Mouse (Mus musculus): ENCODE results near the gene Gm20481. TPM values are rescaled to one million over a fixed set of nuclear protein-coding genes. Genes with fewer than 3 reads are reported as not detected.

Gm20481 gene
- polyA plus RNA-seq, 1 experiment from 2014 or later, result not detected

- no peak overlapping the region for H3K9ac ChIP-seq (ENCODE audit: low read depth, low read length)
- peaks cover 3% of the 10 kb centered on the region for H3K4me1 ChIP-seq (replicated peaks; ENCODE audit: insufficient read depth, low read length)
- no peak overlapping the region for H3K4me2 ChIP-seq (ENCODE audit: low read length)
- TF ChIP-seq CTCF (IDR thresholded peaks at IDR 0.05; ENCODE audit: low read depth), result peak; percentile 48
- H3K27ac ChIP-seq, result no peak overlapping the region
- H3K9me3 ChIP-seq (replicated peaks; ENCODE audit: low read length), result no peaks in the 10 kb centered on the region
- no peak for ATAC-seq (replicated peaks; ENCODE audit: low FRiP score, low read depth)
- H3K27me3 ChIP-seq (ENCODE audit: insufficient read depth, low read length), result no peaks in the 10 kb centered on the region
- H3K4me3 ChIP-seq (replicated peaks; ENCODE audit: low read depth, low read length), result no peak overlapping the region
- peaks cover 57% of the 10 kb centered on the region for H3K36me3 ChIP-seq (ENCODE audit: insufficient read depth, low read length)
- WGBS, result 94% methylated on average over 7 of the region's 7 CpGs
- DNase-seq (ENCODE audit: low spot score), result no peak
These were observed 37.8 kb downstream of the Gm20481 start for GRCm38 (mm10) chr17:35007387-35007991.

GRCm38 (mm10) chr17:35009586-35009985 lies 39.9 kb downstream of the Gm20481 start:
- 71% methylated on average over 7 of the region's 7 CpGs for WGBS

DNA sequence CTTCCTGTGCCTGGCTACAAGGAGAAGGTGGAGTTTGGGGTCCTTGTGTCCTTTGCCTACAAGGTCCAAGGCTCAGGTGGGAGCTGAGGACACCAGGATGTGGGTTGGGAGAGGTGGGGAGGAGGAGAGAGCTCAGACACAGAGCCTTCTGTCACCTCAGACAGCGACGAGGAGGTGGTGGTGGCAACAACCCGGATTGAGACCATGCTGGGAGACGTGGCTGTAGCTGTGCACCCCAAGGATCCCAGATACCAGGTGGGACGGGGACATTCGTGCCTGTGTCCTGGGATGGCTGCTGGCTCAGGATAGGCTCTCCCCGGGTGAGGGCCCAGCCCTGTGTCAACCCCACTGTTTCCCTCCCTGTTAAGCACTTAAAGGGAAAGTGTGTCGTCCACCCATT lies 41.7 kb downstream of the Gm20481 start:
- DNase-seq (ENCODE audit: low spot score), result no peak
- Histone ChIP-seq H3K4me1 (replicated peaks; ENCODE audit: insufficient read depth, low read length) (no peaks in the 10 kb centered on the region), H3K9me3 (replicated peaks; ENCODE audit: low read length) (no peaks in the 10 kb centered on the region), H3K9ac (ENCODE audit: low read depth, low read length) (no peak overlapping the region), H3K4me2 (ENCODE audit: low read length) (no peak overlapping the region), H3K4me3 (replicated peaks; ENCODE audit: low read depth, low read length) (no peak overlapping the region), H3K27me3 (ENCODE audit: insufficient read depth, low read length) (no peaks in the 10 kb centered on the region), H3K27ac (no peak overlapping the region), H3K36me3 (ENCODE audit: insufficient read depth, low read length) (peaks cover 77% of the 10 kb centered on the region)
- no peak for TF ChIP-seq CTCF (IDR thresholded peaks at IDR 0.05; ENCODE audit: low read depth)
- 95% methylated on average over 8 of the region's 8 CpGs for WGBS
- ATAC-seq (replicated peaks; ENCODE audit: low FRiP score, low read depth), result no peak

More at GRCm38 (mm10) chr17:35009586-35009985, 39.9 kb downstream of the Gm20481 start:
- Histone ChIP-seq H3K4me1 (replicated peaks; ENCODE audit: insufficient read depth, low read length) (no peaks in the 10 kb centered on the region), H3K9ac (ENCODE audit: low read depth, low read length) (no peak overlapping the region), H3K27me3 (ENCODE audit: insufficient read depth, low read length) (no peaks in the 10 kb centered on the region), H3K9me3 (replicated peaks; ENCODE audit: low read length) (no peaks in the 10 kb centered on the region), H3K4me3 (replicated peaks; ENCODE audit: low read depth, low read length) (no peak overlapping the region), H3K36me3 (ENCODE audit: insufficient read depth, low read length) (peaks cover 72% of the 10 kb centered on the region), H3K27ac (no peak overlapping the region), H3K4me2 (ENCODE audit: low read length) (no peak overlapping the region)
- no peak for DNase-seq (ENCODE audit: low spot score)
- ATAC-seq (replicated peaks; ENCODE audit: low FRiP score, low read depth), result no peak
- no peak for TF ChIP-seq CTCF (IDR thresholded peaks at IDR 0.05; ENCODE audit: low read depth)

GRCm38 (mm10) chr17:35012430-35012829 lies 42.7 kb downstream of the Gm20481 start:
- DNase-seq (ENCODE audit: low spot score), result no peak
- no peak overlapping the region for H3K27ac ChIP-seq
- 83% methylated on average over 13 of the region's 13 CpGs for WGBS
- H3K4me3 ChIP-seq (replicated peaks; ENCODE audit: low read depth, low read length), result no peak overlapping the region
- no peak overlapping the region for H3K4me2 ChIP-seq (ENCODE audit: low read length)
- H3K27me3 ChIP-seq (ENCODE audit: insufficient read depth, low read length), result no peaks in the 10 kb centered on the region
- no peak for TF ChIP-seq CTCF (IDR thresholded peaks at IDR 0.05; ENCODE audit: low read depth)
- H3K36me3 ChIP-seq (ENCODE audit: insufficient read depth, low read length), result peaks cover 72% of the 10 kb centered on the region
- H3K9ac ChIP-seq (ENCODE audit: low read depth, low read length), result 0 out of 2 replicates have a peak overlapping the region, but pooled peaks have one; percentile 18
- no peaks in the 10 kb centered on the region for H3K4me1 ChIP-seq (replicated peaks; ENCODE audit: insufficient read depth, low read length)
- ATAC-seq (replicated peaks; ENCODE audit: low FRiP score, low read depth), result no peak
- H3K9me3 ChIP-seq (replicated peaks; ENCODE audit: low read length), result no peaks in the 10 kb centered on the region

- DNase-seq (ENCODE audit: low spot score), result no peak
- Histone ChIP-seq H3K36me3 (ENCODE audit: insufficient read depth, low read length) (peaks cover 65% of the 10 kb centered on the region), H3K27me3 (ENCODE audit: insufficient read depth, low read length) (no peaks in the 10 kb centered on the region), H3K4me1 (replicated peaks; ENCODE audit: insufficient read depth, low read length) (no peaks in the 10 kb centered on the region), H3K4me2 (ENCODE audit: low read length) (no peak overlapping the region), H3K9me3 (replicated peaks; ENCODE audit: low read length) (no peaks in the 10 kb centered on the region), H3K4me3 (replicated peaks; ENCODE audit: low read depth, low read length) (no peak overlapping the region), H3K27ac (no peak overlapping the region), H3K9ac (ENCODE audit: low read depth, low read length) (no peak overlapping the region)
- 76% methylated on average over 6 of the region's 6 CpGs for WGBS
- TF ChIP-seq CTCF (IDR thresholded peaks at IDR 0.05; ENCODE audit: low read depth), result no peak
- no peak for ATAC-seq (replicated peaks; ENCODE audit: low FRiP score, low read depth)
These were observed 43.5 kb downstream of the Gm20481 start for GRCm38 (mm10) chr17:35013221-35013620.

DNA sequence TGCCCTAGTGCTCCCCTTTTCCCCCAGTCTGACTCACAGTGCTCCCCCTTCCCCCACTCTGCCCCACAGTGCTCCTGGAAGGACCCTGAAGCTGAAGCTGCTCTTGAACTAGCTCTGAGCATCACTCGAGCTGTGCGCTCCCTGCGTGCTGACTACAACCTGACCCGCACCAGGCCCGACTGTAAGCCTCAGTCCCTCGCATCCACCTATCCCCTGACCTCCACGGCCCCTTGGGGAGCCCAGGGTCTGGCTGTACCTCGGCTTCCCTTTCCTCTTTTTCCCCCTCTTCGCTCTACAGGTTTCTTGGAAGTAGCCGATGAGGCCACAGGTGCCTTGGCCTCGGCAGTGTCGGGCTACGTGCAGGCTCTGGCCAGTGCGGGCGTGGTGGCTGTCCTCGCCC lies 45.6 kb downstream of the Gm20481 start:
- Histone ChIP-seq H3K4me2 (ENCODE audit: low read length) (no peak overlapping the region), H3K36me3 (ENCODE audit: insufficient read depth, low read length) (peaks cover 61% of the 10 kb centered on the region), H3K4me3 (replicated peaks; ENCODE audit: low read depth, low read length) (no peak overlapping the region), H3K27ac (no peak overlapping the region), H3K4me1 (replicated peaks; ENCODE audit: insufficient read depth, low read length) (no peaks in the 10 kb centered on the region), H3K27me3 (ENCODE audit: insufficient read depth, low read length) (no peaks in the 10 kb centered on the region), H3K9ac (ENCODE audit: low read depth, low read length) (no peak overlapping the region), H3K9me3 (replicated peaks; ENCODE audit: low read length) (no peaks in the 10 kb centered on the region)
- no peak for DNase-seq (ENCODE audit: low spot score)
- no peak for ATAC-seq (replicated peaks; ENCODE audit: low FRiP score, low read depth)
- 89% methylated on average over 16 of the region's 16 CpGs for WGBS
- TF ChIP-seq CTCF (IDR thresholded peaks at IDR 0.05; ENCODE audit: low read depth), result no peak

GRCm38 (mm10) chr17:35016376-35016775 lies 46.7 kb downstream of the Gm20481 start, which contains the start of gene Vwa7:
Gene Vwa7 (plus strand): TSS chr17:35016579.
- peaks cover 50% of the 10 kb centered on the region for H3K36me3 ChIP-seq (ENCODE audit: insufficient read depth, low read length)
- H3K4me1 ChIP-seq (replicated peaks; ENCODE audit: insufficient read depth, low read length), result no peaks in the 10 kb centered on the region
- no peaks in the 10 kb centered on the region for H3K27me3 ChIP-seq (ENCODE audit: insufficient read depth, low read length)
- H3K4me2 ChIP-seq (ENCODE audit: low read length), result no peak within 1 kb of the TSS
- DNase-seq (ENCODE audit: low spot score) (no peak), ATAC-seq (replicated peaks; ENCODE audit: low FRiP score, low read depth) (peak; percentile 30)
- no peaks in the 10 kb centered on the region for H3K9me3 ChIP-seq (replicated peaks; ENCODE audit: low read length)
- TF ChIP-seq CTCF (IDR thresholded peaks at IDR 0.05; ENCODE audit: low read depth), result no peak
- no peak within 1 kb of the TSS for H3K9ac ChIP-seq (ENCODE audit: low read depth, low read length)
- 55% methylated on average over 12 of the region's 12 CpGs for WGBS
- H3K27ac ChIP-seq, result 0 out of 2 replicates have a peak within 1 kb of the TSS, but pooled peaks have one; percentile 8
- no peak within 1 kb of the TSS for H3K4me3 ChIP-seq (replicated peaks; ENCODE audit: low read depth, low read length)

All from kidney, postnatal 0 days (tissue).